Mouse (Mus musculus) heart, postnatal 0 days (tissue): Measurements from ENCODE around the gene Snrpg. TPM values are rescaled to one million over a fixed set of nuclear protein-coding genes. Genes with fewer than 3 reads are reported as not detected.

Experiments
- ATAC-seq: fragments of 200-750 bp; cut with Nextera tagmentation; 2 replicates; pipeline ENCODE4 v1.8.0; 2017; ENCODE audit warnings: low read depth, moderate number of reproducible peaks, moderate library complexity; ENCODE audit not compliant: insufficient read depth
- DNase-seq: peaks from one replicate; pipeline ENCODE4 v3.0.0-alpha.2; 2016; ENCODE audit warnings: low spot score
- H3K27ac ChIP-seq: fragments of 300-500 bp; sonication (generic); 2 replicates; pipeline ENCODE4 v1.5.1; 2014; ENCODE audit warnings: low read depth, mild to moderate bottlenecking
- H3K27me3 ChIP-seq: fragments of 300-500 bp; sonication (generic); 2 replicates; pipeline ENCODE4 v1.6.1; 2014; ENCODE audit warnings: low read length, mixed read lengths; ENCODE audit not compliant: control insufficient read depth, insufficient read depth
- H3K36me3 ChIP-seq: fragments of 300-500 bp; sonication (generic); replicated peaks from 2 replicates; pipeline ENCODE4 v1.6.1; 2014; ENCODE audit warnings: low read length, mixed read lengths; ENCODE audit not compliant: control insufficient read depth, insufficient read depth
- H3K4me1 ChIP-seq: fragments of 300-500 bp; sonication (generic); 2 replicates; pipeline ENCODE4 v1.6.1; 2014; ENCODE audit warnings: antibody characterized with exemption; ENCODE audit not compliant: control insufficient read depth, insufficient read depth
- H3K4me2 ChIP-seq: fragments of 300-500 bp; sonication (generic); 2 replicates; pipeline ENCODE4 v1.6.1; 2014; ENCODE audit warnings: low read depth, mild to moderate bottlenecking, low read length, moderate library complexity
- H3K4me3 ChIP-seq: fragments of 300-500 bp; sonication (generic); 2 replicates; pipeline ENCODE4 v1.5.1; 2014; ENCODE audit warnings: low read depth, low read length
- H3K9ac ChIP-seq: fragments of 300-500 bp; sonication (generic); replicated peaks from 2 replicates; pipeline ENCODE4 v1.6.1; 2014; ENCODE audit warnings: low read depth, low read length, mixed read lengths
- H3K9me3 ChIP-seq: fragments of 300-500 bp; sonication (generic); replicated peaks from 2 replicates; pipeline ENCODE4 v1.6.1; 2016; ENCODE audit warnings: low read length; ENCODE audit not compliant: control insufficient read depth
- CTCF ChIP-seq: IDR thresholded peaks from 2 replicates; pipeline ENCODE4 v1.5.1; 2016; ENCODE audit warnings: antibody characterized with exemption, control low read depth, low read depth
- EP300 ChIP-seq: IDR thresholded peaks from 2 replicates; pipeline ENCODE4 v1.6.1; 2016; ENCODE audit warnings: antibody characterized with exemption, low read depth
- WGBS: fragments of 180-500 bp; shearing (Covaris S2); extraction: QIAGEN DNeasy Blood & Tissue Kit; methylation state at CpG from one replicate; pipeline ENCODE4 v1.1.7; 2014; 5-methylcytosine and 5-hydroxymethylcytosine counted together
- polyA plus RNA-seq: library from polyadenylated mRNA; unstranded; fragments of >200 nt; fragmentation: Nextera tagmentation; extraction: Ambion mirVana; gene quantifications from 2 replicates; pipeline ENCODE4 v1.2.1, GENCODE M21; 2015
- total RNA-seq: library from RNA; depleted of rRNA; stranded (reverse); fragments of >200 nt; gene quantifications from 2 replicates; pipeline ENCODE4 v1.2.3, GENCODE M21; 2014; ENCODE audit warnings: low replicate concordance; rRNA removed

Snrpg gene
- total and polyA plus RNA-seq, 2 experiments from 2014 or later, result 35.6 to 170 TPM

- 85% methylated on average over 6 of the region's 6 CpGs for whole genome bisulfite sequencing
Observed at GRCm38 (mm10) chr6:86418711-86419110, 47.6 kb downstream of the Snrpg start.

GRCm38 (mm10) chr6:86419239-86419638 is 48.1 kb downstream of the Snrpg start:
- no peaks in the 10 kb centered on the region for H3K4me1 ChIP-seq
- no peaks in the 10 kb centered on the region for H3K27me3 ChIP-seq
- peaks cover 77% of the 10 kb centered on the region for H3K36me3 ChIP-seq
- no peak overlapping the region for H3K9ac ChIP-seq
- 88% methylated on average over 3 of the region's 3 CpGs for WGBS
- H3K27ac ChIP-seq, result no peak overlapping the region
- no peak for DNase-seq
- no peak for ATAC-seq
- no peak overlapping the region for H3K4me3 ChIP-seq
- H3K4me2 ChIP-seq, result no peak overlapping the region
- no peak for TF ChIP-seq CTCF
- TF ChIP-seq EP300, result no peak
- H3K9me3 ChIP-seq, result no peaks in the 10 kb centered on the region

More at GRCm38 (mm10) chr6:86418711-86419110, 47.6 kb downstream of the Snrpg start:
- no peak overlapping the region for H3K4me2 ChIP-seq
- H3K36me3 ChIP-seq, result peaks cover 76% of the 10 kb centered on the region
- ATAC-seq, result no peak
- H3K4me1 ChIP-seq, result no peaks in the 10 kb centered on the region
- H3K4me3 ChIP-seq, result no peak overlapping the region
- DNase-seq, result no peak
- no peaks in the 10 kb centered on the region for H3K27me3 ChIP-seq
- H3K27ac ChIP-seq, result no peak overlapping the region
- no peaks in the 10 kb centered on the region for H3K9me3 ChIP-seq
- H3K9ac ChIP-seq, result no peak overlapping the region
- no peak for TF ChIP-seq EP300
- no peak for TF ChIP-seq CTCF

- Histone ChIP-seq H3K4me2 (no peak overlapping the region), H3K9me3 (no peaks in the 10 kb centered on the region), H3K4me1 (no peaks in the 10 kb centered on the region), H3K36me3 (peaks cover 84% of the 10 kb centered on the region), H3K9ac (no peak overlapping the region), H3K4me3 (no peak overlapping the region), H3K27me3 (no peaks in the 10 kb centered on the region), H3K27ac (no peak overlapping the region)
- ATAC-seq, result no peak
- WGBS, result 78% methylated on average over 6 of the region's 6 CpGs
- TF ChIP-seq EP300 (no peak), CTCF (peak; percentile 25)
- DNase-seq, result peak; percentile 21
Observed at GRCm38 (mm10) chr6:86420491-86420890, 49.4 kb downstream of the Snrpg start.

- Histone ChIP-seq H3K4me1 (no peaks in the 10 kb centered on the region), H3K4me2 (no peak within 1 kb of the TSS), H3K27me3 (no peaks in the 10 kb centered on the region), H3K27ac (no peak within 1 kb of the TSS), H3K9me3 (no peaks in the 10 kb centered on the region), H3K4me3 (no peak within 1 kb of the TSS), H3K36me3 (peaks cover 85% of the 10 kb centered on the region), H3K9ac (no peak within 1 kb of the TSS)
- ATAC-seq (no peak), DNase-seq (no peak)
- 90% methylated on average over 1 of the region's 1 CpGs for WGBS
- TF ChIP-seq CTCF (no peak), EP300 (no peak)
Observed at GRCm38 (mm10) chr6:86426358-86426757, 55.3 kb downstream of the Snrpg start, which contains the start of gene Gm44790. Gene Gm44790, plus strand, starts transcription at chr6:86426658.

Other genes starting within 250 kb of the Snrpg start
- gene Tgfa, start 176.1 kb upstream of the Snrpg start, total RNA-seq, result 7.2 and 13.1 TPM in 2 replicates
- 1.1 TPM in 2 replicates for gene Tgfa, start 176.1 kb upstream of the Snrpg start, polyA plus RNA-seq
- 44.3 and 48.2 TPM in 2 replicates for gene Fam136a, start 5.7 kb upstream of the Snrpg start, total RNA-seq
- 75.9 TPM in 2 replicates for gene Fam136a, start 5.7 kb upstream of the Snrpg start, polyA plus RNA-seq
- gene Pcyox1, start 25.9 kb downstream of the Snrpg start, total RNA-seq, result 44.5 and 55.8 TPM in 2 replicates
- 44.5 and 44.7 TPM in 2 replicates for gene Pcyox1, start 25.9 kb downstream of the Snrpg start, polyA plus RNA-seq
- 50.5 and 76.7 TPM in 2 replicates for gene Tia1, start 32.9 kb downstream of the Snrpg start, total RNA-seq
- gene Tia1, start 32.9 kb downstream of the Snrpg start, polyA plus RNA-seq, result 67.8 and 72.0 TPM in 2 replicates
- 0.46 TPM in 1 of 2 replicates, not detected in the other for gene Gm44790, start 55.4 kb downstream of the Snrpg start, total RNA-seq
- not detected in 2 replicates for gene Gm44790, start 55.4 kb downstream of the Snrpg start, polyA plus RNA-seq
- 9.1 and 9.9 TPM in 2 replicates for gene C87436, start 67.1 kb downstream of the Snrpg start, total RNA-seq
- gene C87436, start 67.1 kb downstream of the Snrpg start, polyA plus RNA-seq, result 16.4 and 16.9 TPM in 2 replicates
- 46.2 and 55.2 TPM in 2 replicates for gene Pcbp1, start 155.0 kb downstream of the Snrpg start, total RNA-seq
- gene Pcbp1, start 155.0 kb downstream of the Snrpg start, polyA plus RNA-seq, result 276 and 285 TPM in 2 replicates